ENCODE assay signal across 9 mouse cellular contexts in the genomic region with DNA sequence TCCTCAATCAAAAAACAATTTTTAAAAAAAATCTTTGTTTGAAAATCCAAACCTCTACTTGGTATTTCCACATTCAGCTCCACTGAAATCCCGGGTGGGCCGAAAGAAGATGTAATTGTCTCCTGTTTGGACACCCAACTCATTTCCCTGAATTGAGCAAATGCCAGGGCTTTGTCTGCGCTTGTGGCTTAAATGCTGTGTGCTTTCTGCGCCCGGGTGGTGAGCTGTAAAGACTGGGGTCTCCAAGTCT. TPM values are rescaled to one million over a fixed set of nuclear protein-coding genes. Genes with fewer than 3 reads are reported as not detected.
A peak's percentile ranks its signal among the peaks of the same experiment; 100 is the strongest.
DNase-seq lines count a peak whose midpoint lies in the region; ATAC-seq and TF ChIP-seq lines count a peak whose summit lies in the region.
"Had no signal": no experiment of that assay in that cellular context is flagged by ENCODE, and none has a peak within 500 bp of the region (broad histone marks: within the 10 kb centered on the region; RNA-seq: fewer than 3 reads in every experiment).

No protein-coding gene starts in this region.

- H3K9ac ChIP-seq in heart, embryonic 15.5 days = no peak overlapping the region
- no peak overlapping the region for H3K9ac ChIP-seq in ES-E14 (ENCODE audit: insufficient read depth, low read depth, low read length, poor library complexity, severe bottlenecking)
- peak overlapping the region; percentile 40 for H3K9ac ChIP-seq in forebrain, embryonic 16.5 days (replicated peaks; ENCODE audit: low read depth, low read length)
- H3K9ac ChIP-seq in midbrain, embryonic 11.5 days (ENCODE audit: low read length) = peak overlapping the region; percentile 58; the same call in 1 of the 2 replicates

- no peak for TF ChIP-seq CTCF in thymus, adult 2 months (IDR thresholded peaks at IDR 0.05; ENCODE audit: borderline replicate concordance, control insufficient read depth, extremely low read depth, insufficient read depth, low read length, poor library complexity)

- WGBS in heart, embryonic 15.5 days = 2% methylated on average over 5 of the region's 5 CpGs
- 0% methylated on average over 5 of the region's 5 CpGs for WGBS in forebrain, embryonic 16.5 days
- 0% methylated on average over 5 of the region's 5 CpGs for WGBS in midbrain, embryonic 11.5 days
- 7% methylated on average over 5 of the region's 5 CpGs for WGBS in thymus, adult 2 months

- H3K4me3 ChIP-seq in heart, embryonic 15.5 days = peak overlapping the region; percentile 33; the same call in 1 of the 2 replicates
- H3K4me3 ChIP-seq in ES-E14 (ENCODE audit: insufficient read depth in 1 of 2, low read depth in 1 of 2, low read length in 2 of 2, poor library complexity in 1 of 2, severe bottlenecking in 1 of 2) = peak overlapping the region; percentile 50 to 60; a peak in 3 of 4 replicates
- H3K4me3 ChIP-seq in forebrain, embryonic 16.5 days (replicated peaks; ENCODE audit: low read length) = peak overlapping the region; percentile 31
- H3K4me3 ChIP-seq in midbrain, embryonic 11.5 days (ENCODE audit: low read depth, low read length) = peak overlapping the region; percentile 28
- no peak overlapping the region for H3K4me3 ChIP-seq in thymus, adult 2 months (ENCODE audit: control insufficient read depth, insufficient read depth, low read length)

- H3K4me2 ChIP-seq in heart, embryonic 15.5 days = peak overlapping the region; percentile 56
- peak overlapping the region; percentile 45 for H3K4me2 ChIP-seq in forebrain, embryonic 16.5 days (ENCODE audit: low read length)
- H3K4me2 ChIP-seq in midbrain, embryonic 11.5 days = peak overlapping the region; percentile 37

- in situ Hi-C loops in ES-E14 (cut with MboI; ENCODE audit: low sequenced_read_pairs in 2 of 2, unreplicated experiment in 2 of 2) = loop anchor here (10.0 to 25.0 kb wide), 3 partner anchors 528 to 1211 kb away; partner anchors contain the start of genes Foxa2 (in 1 of the 2) and Pax1 (in 1 of the 2)

- H3K27ac ChIP-seq in heart, embryonic 15.5 days = no peak overlapping the region
- no peak overlapping the region for H3K27ac ChIP-seq in ES-E14 (ENCODE audit: insufficient read depth, low read depth, low read length, poor library complexity, severe bottlenecking)
- peak overlapping the region; percentile 69 for H3K27ac ChIP-seq in forebrain, embryonic 16.5 days (ENCODE audit: low read length)
- H3K27ac ChIP-seq in midbrain, embryonic 11.5 days (ENCODE audit: low read depth, low read length) = peak overlapping the region; percentile 85
- no peak overlapping the region for H3K27ac ChIP-seq in thymus, adult 2 months (ENCODE audit: control insufficient read depth, insufficient read depth, low read length)

- no peak for ATAC-seq in heart, embryonic 15.5 days (replicated peaks; ENCODE audit: insufficient number of reproducible peaks, insufficient read depth, low FRiP score, low read depth)
- ATAC-seq in forebrain, embryonic 16.5 days = no peak
- no peak for ATAC-seq in midbrain, embryonic 11.5 days (ENCODE audit: low FRiP score)

- no peak for DNase-seq in heart, postnatal 4 days
- no peak for DNase-seq in ES-E14 (ENCODE audit: low read depth, low spot score)
- no peak for DNase-seq in midbrain, embryonic 11.5 days (ENCODE audit: low spot score, missing footprints)
- DNase-seq in spleen, postnatal 10 days (ENCODE audit: low spot score in 2 of 2) = no peak
- no peak for DNase-seq in spleen, postnatal 36 days (ENCODE audit: low spot score in 2 of 2)
- DNase-seq in thymus, adult 2 months = no peak
- DNase-seq: adrenal gland, postnatal 25 days had no signal

- peaks cover 21% of the 10 kb centered on the region for H3K4me1 ChIP-seq in heart, embryonic 15.5 days (replicated peaks)
- peaks cover 17 to 22% of the 10 kb centered on the region in 2 experiments for H3K4me1 ChIP-seq in ES-E14 (ENCODE audit: control insufficient read depth in 2 of 2, insufficient read depth in 2 of 2, low read length in 2 of 2, poor library complexity in 1 of 2)
- H3K4me1 ChIP-seq in forebrain, embryonic 16.5 days (replicated peaks; ENCODE audit: control insufficient read depth, insufficient read depth, low read length) = peaks cover 28% of the 10 kb centered on the region
- peaks cover 11% of the 10 kb centered on the region for H3K4me1 ChIP-seq in midbrain, embryonic 11.5 days (ENCODE audit: control insufficient read depth, insufficient read depth, low read length)
- H3K4me1 ChIP-seq in thymus, adult 2 months (replicated peaks; ENCODE audit: control insufficient read depth, insufficient read depth, low read length) = no peaks in the 10 kb centered on the region

- no peak for TF ChIP-seq POLR2A in thymus, adult 2 months (IDR thresholded peaks at IDR 0.05; ENCODE audit: control insufficient read depth, extremely low read depth, insufficient read depth, low read length, poor library complexity)

- peaks cover 94% of the 10 kb centered on the region for H3K27me3 ChIP-seq in heart, embryonic 15.5 days
- peaks cover 59% of the 10 kb centered on the region for H3K27me3 ChIP-seq in forebrain, embryonic 16.5 days (replicated peaks; ENCODE audit: control insufficient read depth, insufficient read depth, low read length)
- H3K27me3 ChIP-seq in midbrain, embryonic 11.5 days (ENCODE audit: control insufficient read depth, insufficient read depth, low read length) = peaks cover 73% of the 10 kb centered on the region
- H3K27me3 ChIP-seq in thymus, adult 2 months (ENCODE audit: control insufficient read depth, insufficient read depth, low read length) = peaks cover 38% of the 10 kb centered on the region

- H3K9me3 ChIP-seq in heart, embryonic 15.5 days (replicated peaks) = no peaks in the 10 kb centered on the region
- no peaks in the 10 kb centered on the region for H3K9me3 ChIP-seq in ES-E14 (ENCODE audit: control insufficient read depth, insufficient read depth, low read depth, low read length)
- no peaks in the 10 kb centered on the region for H3K9me3 ChIP-seq in forebrain, embryonic 16.5 days (ENCODE audit: control insufficient read depth, low read length)
- no peaks in the 10 kb centered on the region for H3K9me3 ChIP-seq in midbrain, embryonic 11.5 days (ENCODE audit: control insufficient read depth, low read length)

- no peaks in the 10 kb centered on the region for H3K36me3 ChIP-seq in heart, embryonic 15.5 days
- no peaks in the 10 kb centered on the region for H3K36me3 ChIP-seq in ES-E14 (ENCODE audit: control insufficient read depth, insufficient read depth, low read length, poor library complexity, severe bottlenecking)
- no peaks in the 10 kb centered on the region for H3K36me3 ChIP-seq in forebrain, embryonic 16.5 days (ENCODE audit: control insufficient read depth, insufficient read depth)
- H3K36me3 ChIP-seq in midbrain, embryonic 11.5 days (ENCODE audit: control insufficient read depth, insufficient read depth, low read length) = no peaks in the 10 kb centered on the region
- H3K36me3 ChIP-seq in thymus, adult 2 months (ENCODE audit: control insufficient read depth, insufficient read depth, low read length) = no peaks in the 10 kb centered on the region

TF ChIP-seq in ES-E14, 5 proteins besides CTCF, POLR2A, EP300 and RAD21:
- TF ChIP-seq MAFK (IDR thresholded peaks at IDR 0.05; ENCODE audit: insufficient read depth, low read depth, low read length) (no peak), HCFC1 (IDR thresholded peaks at IDR 0.05; ENCODE audit: borderline replicate concordance, insufficient read depth, low read length) (no peak), CHD2 (IDR thresholded peaks at IDR 0.05; ENCODE audit: low read depth, low read length) (no peak), ZC3H11A (IDR thresholded peaks at IDR 0.05; ENCODE audit: borderline replicate concordance, low read depth, low read length) (no peak), ZNF384 (IDR thresholded peaks at IDR 0.05; ENCODE audit: low read depth, low read length) (no peak)

RNA-seq across cellular contexts. Expression of gene Kiz, which starts 21.7 kb away (rescaled TPM):
- polyA plus RNA-seq in heart, embryonic 15.5 days (2015; fragmentation: Nextera tagmentation; extraction: Ambion mirVana) = 27.9 and 30.2 TPM in 2 replicates
- 10 to 100 TPM; 34.7 to 40.7 TPM for total RNA-seq in heart, postnatal 4 days (2021)
- 6.3 and 8.5 TPM in 2 replicates for total RNA-seq in ES-E14 (2012; rRNA removed)
- 23.6 and 29.6 TPM in 2 replicates for polyA plus RNA-seq in forebrain, embryonic 16.5 days (2015; fragmentation: Nextera tagmentation; extraction: Ambion mirVana)
- polyA plus RNA-seq in midbrain, embryonic 11.5 days (2014; fragmentation: Nextera tagmentation; extraction: Ambion mirVana) = 37.4 and 38.0 TPM in 2 replicates
- polyA plus RNA-seq in thymus, adult 2 months (2012; rRNA removed) = 3.7 TPM in 2 replicates

Comparison
In these comparisons a context has a peak if more than half of its experiments do, and no peak if none do; other contexts are left out.
1. H3K27ac ChIP-seq: peak in forebrain, embryonic 16.5 days (single experiment) and midbrain, embryonic 11.5 days (single experiment); none in heart, embryonic 15.5 days (single experiment), ES-E14 (single experiment) and thymus, adult 2 months (single experiment).
2. H3K9ac ChIP-seq: peak in forebrain, embryonic 16.5 days (single experiment) and midbrain, embryonic 11.5 days (single experiment); none in heart, embryonic 15.5 days (single experiment) and ES-E14 (single experiment).
3. Peak in every context shown above with its lines, with median percentiles within 50 percentile points of each other: H3K4me2 ChIP-seq.